Mouse (Mus musculus) cerebellum, postnatal 10 days (tissue): Measurements from ENCODE around the gene Tmem30a.

Experiments
- DNase-seq, 2 experiments: peaks; one replicate each; pipeline ENCODE4 v3.0.0; 2021; ENCODE audit warnings: mixed read lengths in 2 of 2

Gene Tmem30a

DNA sequence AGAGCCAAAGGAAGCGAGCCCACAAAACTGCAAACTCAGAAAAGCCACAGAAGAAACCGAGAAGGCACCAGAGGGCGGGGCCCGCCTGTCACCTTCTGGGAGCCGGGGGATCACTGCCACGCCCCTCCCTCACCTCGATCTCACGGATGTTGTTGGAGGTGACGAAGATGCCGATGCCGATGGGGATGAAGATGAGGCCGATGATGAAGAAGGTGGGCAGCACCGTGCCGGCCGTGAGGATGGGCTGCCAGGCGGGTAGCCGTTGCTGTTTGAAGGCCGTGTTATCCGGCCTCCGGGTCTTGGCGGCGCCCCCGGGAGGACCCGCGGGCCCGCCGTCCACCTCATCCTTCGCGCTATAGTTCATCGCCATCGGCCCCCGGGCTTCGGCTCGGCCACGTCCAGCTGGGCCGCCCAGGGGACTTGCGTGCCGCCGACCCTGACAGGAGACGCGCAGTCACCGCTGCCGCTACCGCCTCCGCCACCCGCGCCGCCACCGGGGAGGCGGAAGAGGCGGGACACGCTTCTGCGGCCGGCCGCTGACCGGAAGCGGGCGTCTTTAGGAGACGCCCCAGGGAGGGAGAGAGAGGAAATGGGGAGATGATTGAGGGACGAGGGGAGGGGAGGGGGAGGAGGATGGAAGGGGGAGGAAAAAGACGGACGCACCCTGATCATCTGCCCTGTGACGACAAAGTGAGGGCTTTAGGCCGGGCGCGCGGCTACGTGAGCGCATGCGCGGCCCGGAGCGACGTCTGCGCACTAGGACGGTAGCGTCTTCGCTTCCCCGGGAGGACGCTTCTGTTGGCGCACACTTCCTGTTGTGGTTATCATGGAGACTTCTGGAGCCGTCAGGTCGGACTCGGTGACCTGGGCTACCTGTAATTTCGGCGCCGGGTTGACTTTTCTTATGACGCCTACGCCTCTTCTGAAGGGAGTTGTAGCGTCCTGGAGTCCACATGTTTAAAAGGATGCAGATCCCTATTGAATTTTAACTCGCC is at the start of gene Tmem30a:
Tmem30a (minus strand) TSS at position 667 of the 995 bp plus-strand sequence.
- peak; percentile 96 to 98 for DNase-seq

DNA sequence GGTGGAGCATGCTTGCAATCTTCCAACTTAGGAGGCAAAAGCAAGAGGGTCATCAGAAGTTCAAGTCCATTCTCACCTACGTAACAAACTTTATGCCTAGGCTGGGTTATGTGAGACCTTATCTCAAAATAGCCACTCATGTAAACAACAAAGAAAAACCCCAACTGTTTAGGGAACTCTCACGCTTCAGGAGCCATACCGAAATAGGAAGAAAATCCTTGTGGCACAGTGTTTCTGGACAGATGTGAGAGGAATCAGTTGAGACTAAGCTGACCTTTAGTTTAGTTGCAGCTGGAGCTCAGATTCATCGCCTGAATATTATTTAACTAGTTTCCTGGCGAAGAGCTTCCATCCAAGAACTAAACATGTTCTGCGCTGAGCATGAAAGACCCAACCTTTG is 49.3 kb upstream of the Tmem30a start:
- no peak for DNase-seq

DNA sequence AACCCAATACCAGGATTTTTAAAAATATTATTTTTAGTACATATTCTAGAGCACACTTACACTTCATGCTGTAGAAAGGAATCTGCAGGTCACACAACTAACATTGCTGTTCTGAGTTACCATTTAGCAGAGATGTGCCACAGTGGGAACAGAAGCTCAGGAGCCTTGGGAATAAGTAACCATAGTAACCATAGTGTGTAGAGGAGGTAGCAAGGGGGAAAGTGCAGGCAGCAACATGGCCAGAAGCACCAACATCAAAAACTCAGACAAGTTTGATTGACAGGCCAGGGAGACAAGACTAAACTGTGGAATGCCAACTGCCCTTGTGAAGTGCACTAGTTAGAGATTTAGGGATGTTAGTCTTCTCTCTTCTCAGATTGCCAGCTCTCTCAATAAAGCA is 48.7 kb upstream of the Tmem30a start:
- no peak for DNase-seq

DNA sequence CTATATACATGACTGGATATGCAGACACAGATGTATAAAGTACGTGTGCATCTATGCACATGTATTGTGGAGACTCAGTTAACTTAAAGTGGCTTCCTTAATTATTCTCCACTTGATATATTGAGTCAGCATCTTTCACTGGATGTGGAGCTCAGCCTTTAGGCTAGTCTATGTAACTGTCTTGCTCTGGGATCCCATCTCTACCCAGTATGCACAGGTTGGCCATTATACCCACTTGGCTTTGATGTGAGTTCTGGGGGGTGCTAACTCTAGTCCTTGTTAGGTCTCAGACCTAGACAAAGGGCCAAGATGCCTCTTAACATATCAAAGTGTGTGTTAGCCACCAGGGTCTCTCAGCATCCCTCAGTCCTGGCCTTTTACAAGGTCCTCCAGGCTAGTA is 38.0 kb upstream of the Tmem30a start:
- no peak for DNase-seq

DNA sequence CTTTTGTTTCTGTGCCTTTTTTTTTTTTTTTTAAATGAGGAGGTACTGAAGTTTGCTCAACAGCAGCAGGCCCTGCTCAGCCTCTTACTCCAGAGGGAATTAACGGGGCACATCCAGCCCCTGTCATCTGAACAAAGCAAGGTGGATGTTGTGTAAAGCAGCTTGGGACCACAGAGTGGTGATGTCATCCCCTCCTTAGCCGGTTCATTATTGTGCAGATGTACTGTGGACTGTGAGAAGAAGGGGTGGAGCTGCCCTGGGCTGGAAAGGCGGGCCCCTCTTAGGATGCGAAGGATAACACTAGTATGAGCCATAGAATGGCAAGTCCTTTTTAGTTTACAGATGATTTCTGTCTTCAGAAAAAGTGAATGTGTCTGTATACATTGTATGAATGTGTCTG is 37.6 kb upstream of the Tmem30a start:
- DNase-seq: no peak

DNA sequence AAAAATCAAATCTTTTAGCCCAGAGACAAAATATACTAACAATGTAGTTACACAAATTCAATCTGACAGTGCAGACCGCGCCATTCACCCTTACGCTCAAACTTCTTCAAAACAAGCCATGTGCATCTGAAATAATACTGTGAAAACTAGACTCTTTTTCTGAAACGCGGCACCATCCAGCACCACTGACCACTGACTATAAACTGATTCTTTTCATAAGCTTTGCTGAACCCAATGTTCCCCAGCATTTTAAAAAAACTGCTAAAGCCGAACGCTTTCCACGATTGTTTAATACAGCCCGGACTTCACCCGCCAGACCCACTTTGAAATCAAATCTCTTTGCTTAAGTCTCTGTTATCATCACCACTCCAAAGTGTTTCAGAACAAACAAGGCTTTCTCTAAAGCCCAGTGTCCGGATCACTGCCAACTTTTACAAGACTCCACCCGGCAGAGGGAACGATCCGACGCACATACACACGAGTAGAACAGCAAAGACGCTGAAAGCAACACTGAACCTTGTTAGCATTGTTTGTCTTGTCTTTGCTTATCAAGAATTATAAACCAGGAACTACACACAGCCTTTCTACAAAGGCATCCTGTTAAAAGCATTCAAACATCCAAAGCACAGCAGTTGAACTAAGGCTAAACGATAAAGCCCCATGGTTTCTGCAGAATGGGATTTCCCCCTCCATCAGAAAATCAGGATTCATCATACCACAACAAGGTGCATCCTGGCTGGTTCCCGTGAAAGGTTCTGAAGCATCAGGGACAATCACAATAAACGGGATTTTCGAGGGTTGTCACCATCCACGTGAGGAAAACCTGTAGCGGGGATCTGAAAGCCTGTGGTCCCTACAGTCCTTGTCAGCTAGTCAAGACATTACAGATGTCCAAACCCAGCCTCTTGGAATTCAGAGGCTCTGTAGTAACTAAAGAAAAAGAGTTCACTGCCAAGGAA is 36.8 kb upstream of the Tmem30a start:
- peak; percentile 13 to 23 for DNase-seq

DNA sequence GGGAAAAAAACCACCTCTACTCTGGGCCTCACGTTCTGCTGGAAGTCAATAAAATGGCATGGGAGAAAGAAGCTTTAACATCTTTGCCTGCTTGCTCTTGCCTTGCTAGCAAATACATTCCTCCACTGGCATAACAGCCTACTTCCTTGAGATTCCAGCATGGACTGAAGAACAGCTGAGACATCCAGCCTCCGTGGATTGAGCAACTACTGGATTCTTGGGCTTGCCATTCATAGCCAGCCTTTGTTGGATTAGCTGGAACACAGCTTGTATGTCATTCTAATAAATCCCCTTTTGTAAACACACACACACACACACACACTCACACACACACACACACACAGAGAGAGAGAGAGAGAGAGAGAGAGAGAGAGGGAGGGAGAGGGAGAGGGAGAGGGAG is 33.8 kb upstream of the Tmem30a start:
- no peak for DNase-seq

DNA sequence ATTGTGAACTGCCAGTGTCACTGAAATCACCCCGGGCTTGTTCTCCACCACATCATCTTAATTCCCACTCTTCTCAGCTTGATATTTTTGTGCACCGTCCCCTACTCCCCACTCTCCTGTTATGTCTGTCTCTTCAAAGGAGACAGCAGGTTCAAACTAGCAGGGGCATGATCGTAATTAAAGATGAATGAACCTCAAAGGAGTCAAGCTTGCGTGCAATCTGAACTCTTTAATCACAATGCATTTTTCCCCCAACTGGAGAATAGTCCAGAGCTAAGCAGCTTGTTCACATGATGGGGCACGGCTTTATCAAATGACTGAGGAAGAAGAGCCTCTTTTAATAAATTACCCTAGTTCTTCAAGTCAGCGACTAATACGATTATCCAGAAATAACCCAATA is 32.2 kb upstream of the Tmem30a start:
- no peak for DNase-seq

DNA sequence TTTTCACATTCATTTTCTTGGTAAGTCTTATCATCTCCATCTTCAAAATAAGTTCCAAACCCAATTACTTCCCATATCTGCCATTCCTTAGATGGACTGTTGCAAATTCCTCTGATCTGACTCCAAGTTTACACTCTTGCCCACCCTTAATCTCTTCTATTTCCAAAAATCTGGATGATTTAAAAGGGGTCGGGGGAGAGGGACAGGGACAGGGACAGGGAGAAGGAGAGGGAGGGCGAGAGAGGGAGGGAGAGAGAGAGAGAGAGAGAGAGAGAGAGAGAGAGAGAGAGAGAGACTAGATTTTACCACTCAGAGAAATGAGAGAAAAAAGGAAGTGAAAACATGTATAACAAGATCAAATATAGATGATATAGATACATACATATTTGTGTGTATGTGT is 30.5 kb upstream of the Tmem30a start:
- DNase-seq: no peak

DNA sequence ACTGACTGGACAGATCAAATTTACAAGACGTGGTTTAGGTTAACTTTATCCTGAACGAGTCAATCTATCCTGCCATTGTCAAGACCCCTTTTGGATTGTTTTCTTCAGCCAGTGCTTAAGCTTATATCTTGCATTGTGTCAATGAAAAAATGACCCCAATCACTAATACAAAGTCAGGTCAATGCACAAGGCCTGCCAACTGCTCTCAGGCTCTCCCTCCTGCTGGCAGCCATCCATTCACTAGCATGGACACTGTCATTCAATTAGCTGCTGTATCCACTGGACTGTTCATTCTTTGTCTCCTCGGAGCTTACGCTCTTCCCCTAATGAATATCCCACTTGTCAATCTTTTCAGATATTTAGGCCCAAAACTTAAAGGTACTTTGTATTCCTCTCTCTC is 30.1 kb upstream of the Tmem30a start:
- peak; percentile 19 to 25 for DNase-seq

DNA sequence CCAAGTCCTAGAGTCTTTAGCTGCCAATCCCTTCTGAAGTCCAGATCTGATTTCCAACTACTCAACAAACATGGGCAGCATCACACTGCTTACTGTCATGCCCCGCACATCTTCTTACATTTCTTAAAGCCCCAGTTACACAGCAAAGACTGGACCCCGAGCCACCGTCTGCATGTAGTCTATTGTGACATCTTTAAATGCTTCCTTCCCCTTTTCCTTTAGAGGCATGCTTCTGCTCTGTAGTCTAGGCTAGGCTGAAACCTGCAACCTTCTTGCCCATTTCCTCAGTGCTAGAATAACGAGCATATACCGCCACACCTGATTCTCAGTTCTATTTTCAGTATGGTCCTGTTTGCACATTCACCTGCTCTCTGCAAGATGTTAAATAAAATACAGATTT is 23.2 kb upstream of the Tmem30a start:
- no peak for DNase-seq

DNA sequence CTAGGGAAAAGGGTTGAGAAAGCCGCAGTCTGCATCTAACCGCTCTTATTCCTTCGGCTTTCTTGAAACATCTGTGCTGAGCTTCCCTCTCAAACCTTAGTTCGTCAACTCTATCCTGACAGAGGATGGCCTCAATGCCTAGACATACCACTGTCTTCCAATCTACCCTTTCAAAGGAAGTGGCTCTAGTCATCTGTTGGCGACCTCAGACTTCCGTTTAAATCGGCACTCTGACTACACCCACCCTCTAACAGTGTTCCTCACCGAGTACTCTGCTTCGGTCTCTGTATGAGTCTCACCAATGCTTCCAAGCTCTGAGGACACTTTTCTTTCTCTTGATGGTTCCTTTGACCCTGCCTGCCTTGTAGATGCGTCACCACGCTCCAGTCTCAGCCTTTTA is 22.7 kb upstream of the Tmem30a start:
- DNase-seq: no peak

DNA sequence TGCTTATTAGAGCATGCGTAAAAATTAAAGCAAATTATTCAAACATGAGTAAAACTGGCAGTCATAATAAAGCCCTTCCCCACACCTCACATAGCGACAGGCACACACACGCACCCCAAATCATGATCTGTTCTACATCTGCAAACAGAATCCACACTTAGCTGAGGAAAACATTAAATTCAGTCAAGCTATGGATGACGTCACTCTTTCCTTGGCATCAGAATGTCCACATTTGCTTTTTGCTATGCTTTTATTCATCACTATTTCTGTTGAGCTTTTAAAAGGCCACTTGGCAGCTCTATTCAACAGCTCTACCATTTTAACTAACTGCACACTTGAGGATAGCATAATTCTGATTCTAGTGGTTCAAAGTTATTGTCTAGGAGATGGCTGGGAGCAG is 21.3 kb upstream of the Tmem30a start:
- no peak for DNase-seq

DNA sequence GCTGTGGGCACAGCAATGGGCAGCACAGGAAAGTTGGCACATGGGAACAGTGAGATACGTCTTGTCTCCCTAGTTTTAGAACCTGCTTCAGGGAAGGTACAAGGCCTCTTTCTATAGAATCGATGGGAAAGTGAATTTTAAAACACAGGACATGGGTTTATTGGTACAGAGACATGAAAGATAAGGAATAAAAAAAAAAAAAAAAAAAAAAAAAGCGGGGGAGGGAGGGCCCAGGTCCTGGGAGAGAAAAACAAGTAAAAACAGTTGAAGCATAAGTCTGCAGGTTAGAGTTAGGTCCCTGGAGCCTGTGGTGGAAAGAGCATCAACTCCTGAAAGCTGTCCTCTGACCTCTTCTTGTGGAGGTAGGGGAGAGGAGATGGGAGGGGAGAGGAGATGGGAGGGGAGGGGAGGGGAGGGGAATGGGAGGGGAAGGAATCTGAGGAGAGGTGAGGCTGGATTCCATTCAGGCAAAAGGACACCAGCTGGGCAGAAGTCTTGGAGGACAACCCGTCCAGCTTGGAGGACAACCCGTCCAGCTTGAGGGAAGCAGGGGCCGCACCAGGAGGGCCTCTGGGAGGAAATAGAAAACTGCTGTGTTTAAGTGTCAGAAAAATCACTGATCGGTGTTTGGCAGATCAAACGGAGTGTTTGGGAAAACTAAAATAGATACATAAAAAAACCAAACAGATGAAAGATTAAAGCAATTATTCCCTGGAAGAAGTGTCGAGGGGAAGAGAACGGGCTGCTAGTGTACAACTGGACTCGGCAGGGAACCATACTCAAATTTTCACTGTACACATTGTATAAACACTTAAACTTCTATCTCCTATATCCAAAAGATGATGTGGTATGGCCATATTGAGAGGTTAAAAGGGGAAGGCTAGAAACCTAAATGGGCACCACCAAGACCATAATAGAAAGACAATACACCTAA is 17.9 kb upstream of the Tmem30a start:
- no peak for DNase-seq

DNA sequence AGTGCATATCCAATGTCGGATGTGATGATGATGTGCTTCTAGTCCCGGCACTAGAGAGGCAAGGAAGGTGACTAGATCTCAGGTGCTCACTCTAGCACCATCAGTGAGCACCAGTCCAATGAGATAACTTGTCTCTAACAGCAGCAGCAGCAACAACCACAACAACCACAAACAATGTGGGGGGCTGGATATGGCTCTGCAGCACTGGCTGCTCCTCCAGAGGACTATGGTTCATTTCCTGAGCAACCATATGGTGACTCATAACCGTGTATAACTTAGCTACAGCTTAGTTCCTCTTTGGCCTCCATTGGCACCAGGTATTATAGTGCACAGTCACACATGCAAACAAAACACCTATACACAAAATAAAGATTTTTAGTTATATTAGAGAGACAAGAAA is 17.2 kb upstream of the Tmem30a start:
- no peak for DNase-seq

DNA sequence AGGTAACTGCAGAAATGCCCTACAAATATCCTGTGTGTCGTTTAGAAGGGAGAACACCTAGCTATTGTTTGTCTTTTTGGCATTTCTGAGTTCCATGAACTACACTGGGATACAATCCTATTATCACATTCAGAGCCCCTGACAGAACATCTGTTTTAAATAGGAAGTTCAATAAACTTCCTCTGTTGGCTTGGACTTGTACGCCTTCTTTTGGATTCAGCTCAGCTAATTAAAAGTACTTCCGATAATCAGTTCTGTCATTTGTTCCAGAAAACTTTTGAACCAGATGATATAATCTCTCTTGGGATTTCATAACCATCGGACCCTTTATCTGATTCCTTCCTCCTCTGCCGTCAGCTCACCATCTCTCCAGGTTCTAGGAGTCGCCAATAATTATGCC is 16.1 kb upstream of the Tmem30a start:
- DNase-seq: no peak

DNA sequence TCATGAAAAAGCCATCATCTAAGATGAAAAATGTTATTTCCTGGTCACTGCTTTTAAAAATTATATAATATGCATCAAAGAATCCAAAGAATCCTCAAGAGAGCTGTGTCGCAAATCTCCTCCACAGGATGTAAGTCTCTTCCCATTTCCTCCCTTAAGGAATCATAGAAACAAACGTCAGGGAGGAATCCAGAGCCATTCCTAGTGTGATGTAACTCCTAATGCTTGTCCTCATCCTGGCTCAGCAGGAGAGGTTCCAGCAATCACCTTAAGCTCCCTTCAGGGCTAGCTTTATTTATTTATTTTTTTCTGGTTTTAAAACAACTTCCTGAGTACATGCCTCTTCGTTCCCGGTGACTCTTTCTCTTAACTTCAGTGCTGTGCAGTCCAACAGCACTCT is 13.9 kb upstream of the Tmem30a start:
- no peak for DNase-seq

DNA sequence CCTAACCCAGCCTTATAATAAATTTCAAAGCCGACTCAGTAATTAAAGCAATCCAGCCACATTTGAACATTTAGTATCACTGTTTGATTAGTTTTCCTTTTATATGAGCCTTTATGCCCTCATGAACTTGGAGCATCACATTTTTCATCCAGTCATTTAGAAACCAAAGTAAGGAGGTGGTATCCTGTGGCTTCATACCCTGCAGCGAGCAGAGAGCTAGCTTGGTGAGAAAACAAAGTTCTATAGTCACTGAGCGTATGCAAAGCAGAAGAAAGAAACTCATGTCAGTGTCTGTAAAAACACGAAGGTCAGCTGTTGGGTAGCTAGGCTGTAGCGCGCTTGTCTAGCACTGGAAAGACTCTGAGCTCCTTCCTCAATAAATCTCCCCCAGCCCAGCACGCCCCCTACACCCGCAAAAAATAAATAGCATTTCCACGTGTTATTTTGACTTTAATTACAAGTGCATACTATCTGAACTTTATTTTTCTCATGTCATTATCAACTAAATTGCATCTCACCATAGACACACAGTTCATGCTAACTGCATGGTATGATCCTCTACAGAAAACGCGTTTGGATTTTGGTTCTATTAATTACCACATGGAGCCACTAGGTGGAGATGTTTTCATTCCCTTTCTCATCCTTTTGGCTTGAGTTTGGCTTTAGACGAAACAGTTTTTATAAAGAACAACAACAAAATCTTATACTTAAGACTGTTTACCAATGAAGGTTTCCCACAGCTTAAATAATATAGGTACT is 13.2 kb upstream of the Tmem30a start:
- peak; percentile 39 to 76 for DNase-seq

DNA sequence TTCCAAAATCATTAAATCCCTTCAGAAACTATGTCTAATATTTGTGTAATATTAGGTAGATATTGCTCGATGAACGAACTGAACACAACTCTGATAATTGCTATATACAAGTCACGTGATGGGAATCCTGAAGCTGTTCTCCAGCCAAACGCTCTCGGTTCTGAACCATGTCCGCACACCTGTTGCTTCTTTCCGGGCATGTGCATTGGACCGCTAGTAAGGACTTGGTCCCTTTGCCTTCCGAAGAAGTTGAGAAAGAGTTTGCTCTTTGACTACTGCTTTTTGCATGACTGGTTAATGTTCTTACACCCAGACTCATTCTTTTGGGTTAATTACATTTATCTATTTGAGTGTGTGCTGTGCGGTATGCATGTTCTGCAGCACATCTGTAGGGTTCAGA is 12.1 kb upstream of the Tmem30a start:
- no peak for DNase-seq

DNA sequence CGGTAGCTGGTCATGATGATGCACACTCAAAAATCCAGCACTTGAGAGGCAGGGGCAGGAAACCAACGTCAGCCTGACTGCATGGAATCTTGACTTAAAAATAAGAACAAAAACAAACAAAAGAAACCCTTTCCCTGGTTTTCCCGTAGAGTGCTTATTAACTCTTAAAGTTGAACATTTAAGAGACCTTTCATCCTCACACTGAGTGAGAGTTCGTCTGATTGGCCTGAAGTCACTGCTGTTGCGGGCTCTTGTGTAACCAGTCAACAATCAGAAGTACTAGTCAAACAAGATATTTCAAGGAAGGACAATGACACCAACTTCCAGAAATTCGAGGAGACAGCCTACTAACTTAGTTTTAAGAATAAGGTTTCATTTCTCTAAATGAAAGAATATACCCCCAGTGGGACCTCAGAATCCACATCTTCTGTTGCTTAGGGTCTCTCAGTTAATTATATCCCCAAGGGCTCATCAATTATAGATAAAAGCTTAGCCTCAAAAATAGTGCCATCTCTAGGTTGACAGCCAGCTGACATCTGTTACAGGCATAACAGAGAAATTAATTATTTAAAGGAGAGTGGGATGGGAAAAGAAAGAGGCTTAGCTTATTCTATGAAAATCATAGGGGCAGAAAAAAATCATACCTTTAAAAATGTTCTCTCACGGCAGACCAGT is 3.3 kb upstream of the Tmem30a start:
- no peak for DNase-seq

DNA sequence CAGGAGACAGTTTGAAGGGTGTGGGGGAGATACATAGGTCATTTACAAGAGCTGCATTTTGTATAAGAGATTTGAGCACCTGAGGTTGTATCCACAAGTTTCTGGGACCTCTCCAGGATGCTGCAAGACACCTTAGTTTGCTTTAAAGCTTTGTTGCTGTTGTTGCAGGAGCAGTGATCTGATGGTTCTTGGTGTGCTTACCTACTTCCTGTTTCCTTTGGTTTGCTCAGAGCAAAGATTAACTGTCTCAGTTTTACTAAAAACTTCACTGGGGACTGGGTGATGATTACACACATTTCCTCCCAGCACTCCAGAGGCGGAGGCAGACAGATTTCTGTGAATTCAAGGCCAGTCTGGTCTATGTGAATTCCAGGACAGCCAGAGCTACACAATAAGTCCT is 1.8 kb upstream of the Tmem30a start:
- no peak for DNase-seq
